Mouse (Mus musculus) left cerebral cortex, postnatal 14 days (tissue): ENCODE results near the gene Eif4e. TPM values are rescaled to one million over a fixed set of nuclear protein-coding genes. Genes with fewer than 3 reads are reported as not detected.
"Not testable (repeated sequence)": the region's sequence is repeated elsewhere in the genome, so short reads cannot be mapped to it uniquely, and the experiment has no call there.

Source experiments
- DNase-seq, 2 experiments: peaks; one replicate each; pipeline ENCODE4 v3.0.0; 2021 to 2022; ENCODE audit warnings: low spot score in 2 of 2, mixed read lengths in 1 of 2
- intact Hi-C: fragments of 180-260 bp; cut with DNase I; formaldehyde crosslinking; loops from one replicate; pipeline ENCODE4 v1.15.1; 2025
- microRNA-seq, 2 experiments: library from miRNA; unstranded; fragments of <30 nt; microRNA quantifications; one replicate each; pipeline ENCODE4 v1.2.0; 2022
- total RNA-seq, 2 experiments: library from RNA; stranded (reverse); gene quantifications; 2 replicates each; pipeline ENCODE4 v1.2.3; 2021

The Eif4e gene
- total RNA-seq, 2 experiments from 2014 or later: 154 to 172 TPM

DNA sequence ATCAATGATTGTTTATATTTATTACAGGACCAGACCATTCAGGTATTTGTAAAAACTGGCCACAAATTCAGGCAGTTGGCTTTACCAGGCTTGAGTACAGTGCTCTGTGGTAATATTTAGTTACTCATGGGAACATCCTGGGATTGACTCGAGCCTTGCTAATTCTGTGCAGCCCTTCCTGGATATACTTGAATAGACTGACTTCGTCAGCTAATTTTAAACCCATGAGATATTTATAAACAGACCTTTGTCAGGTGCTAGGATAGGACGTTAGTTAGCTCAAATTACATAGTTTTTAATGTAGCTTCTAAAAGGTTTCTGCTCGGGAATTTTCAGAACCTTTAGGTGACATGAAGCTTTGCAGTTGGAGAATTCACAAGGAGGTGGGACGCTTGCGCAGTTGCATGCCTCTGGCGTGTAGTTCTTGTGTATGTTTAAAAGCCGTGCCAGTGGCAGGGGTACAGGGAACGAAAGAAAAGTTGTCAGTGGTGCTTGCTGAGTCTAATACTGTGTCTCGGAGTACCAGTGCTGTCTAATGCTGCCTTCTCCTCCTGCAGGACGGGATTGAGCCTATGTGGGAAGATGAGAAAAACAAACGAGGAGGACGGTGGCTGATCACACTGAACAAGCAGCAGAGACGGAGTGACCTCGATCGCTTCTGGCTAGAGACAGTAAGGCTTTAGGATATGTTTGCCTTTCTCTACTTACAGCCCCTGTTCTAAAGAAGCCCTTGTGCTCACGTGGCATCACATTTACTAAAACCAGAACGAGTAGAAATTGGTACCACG is 24.6 kb downstream of the Eif4e start:
- DNase-seq: no peak
- intact Hi-C loops: no loop called here

DNA sequence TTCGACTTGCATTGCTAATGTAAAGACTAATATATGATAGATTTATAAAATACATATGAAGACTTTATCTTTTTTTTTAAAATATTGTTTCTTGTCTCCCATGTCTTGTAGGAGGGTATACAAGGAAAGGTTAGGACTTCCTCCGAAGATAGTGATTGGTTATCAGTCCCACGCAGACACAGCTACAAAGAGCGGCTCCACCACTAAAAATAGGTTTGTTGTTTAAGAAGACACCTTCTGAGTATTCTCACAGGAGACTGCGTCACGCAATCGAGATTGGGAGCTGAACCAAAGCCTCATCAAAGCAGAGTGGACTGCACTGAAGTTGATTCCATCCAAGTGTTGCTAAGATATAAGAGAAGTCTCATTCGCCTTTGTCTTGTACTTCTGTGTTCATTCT is 29.3 kb downstream of the Eif4e start:
- DNase-seq, intact Hi-C loops: not testable (repeated sequence)

DNA sequence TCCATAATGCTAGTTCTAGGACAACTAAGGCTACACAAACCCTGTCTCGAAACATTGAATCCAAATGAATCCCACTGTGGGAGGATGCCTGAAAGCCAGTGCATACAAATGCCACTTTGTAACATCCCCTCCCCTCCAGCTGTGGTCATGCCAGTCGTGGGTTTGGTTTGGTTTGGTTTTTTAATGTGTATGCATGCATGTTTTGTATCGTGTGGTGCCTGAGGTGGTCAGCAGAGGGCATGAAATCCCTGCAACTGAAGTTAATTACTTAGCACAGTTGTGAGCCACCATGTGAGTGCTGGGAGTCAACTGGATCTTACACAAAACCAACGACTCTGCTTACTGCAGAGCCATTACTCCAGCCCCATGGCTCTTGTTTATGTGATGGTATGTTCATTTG is 32.5 kb downstream of the Eif4e start:
- DNase-seq: peak in 1 of 2 experiments; percentile 52
- intact Hi-C loops: no loop called here

DNA sequence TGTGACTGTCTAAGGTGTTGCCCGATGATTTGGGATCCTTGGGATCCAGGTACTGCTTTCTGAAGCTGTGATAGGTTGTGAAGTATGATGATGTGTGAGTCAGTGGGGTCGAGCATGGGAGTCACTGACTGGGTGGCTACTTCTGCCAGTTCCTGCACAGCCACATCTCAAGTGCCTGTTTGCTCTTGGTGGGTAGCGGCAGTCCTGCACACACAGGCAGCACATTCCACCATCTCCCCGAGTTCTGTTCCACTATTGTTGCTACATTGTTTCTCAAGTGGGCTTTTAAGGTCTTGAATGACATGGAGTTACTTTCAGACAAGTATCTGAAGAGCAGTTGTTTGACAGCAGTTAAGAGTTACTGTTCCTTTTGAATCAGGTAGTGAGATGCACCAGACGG is 34.3 kb downstream of the Eif4e start:
- no peak for DNase-seq
- intact Hi-C loops: no loop called here

DNA sequence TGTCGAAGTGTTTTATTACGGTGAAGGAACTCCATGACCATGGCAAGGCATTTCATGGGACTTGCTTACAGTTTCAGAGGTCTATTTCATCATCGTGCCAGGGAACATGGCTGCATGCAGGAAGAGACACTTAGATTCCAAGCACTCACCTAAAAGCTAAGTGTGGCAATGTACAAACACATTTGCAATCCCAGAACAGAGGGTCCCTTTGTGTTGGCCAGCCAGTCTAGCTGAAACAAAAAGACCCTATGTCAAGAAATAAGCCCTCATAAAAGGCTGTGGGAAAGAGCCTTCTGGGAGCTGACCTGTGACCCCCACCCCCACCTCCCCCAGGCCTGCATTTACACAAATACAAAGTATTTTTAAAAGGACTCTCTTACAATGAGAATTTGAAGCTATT is 34.9 kb downstream of the Eif4e start:
- intact Hi-C loops: no loop called here
- DNase-seq: no peak

DNA sequence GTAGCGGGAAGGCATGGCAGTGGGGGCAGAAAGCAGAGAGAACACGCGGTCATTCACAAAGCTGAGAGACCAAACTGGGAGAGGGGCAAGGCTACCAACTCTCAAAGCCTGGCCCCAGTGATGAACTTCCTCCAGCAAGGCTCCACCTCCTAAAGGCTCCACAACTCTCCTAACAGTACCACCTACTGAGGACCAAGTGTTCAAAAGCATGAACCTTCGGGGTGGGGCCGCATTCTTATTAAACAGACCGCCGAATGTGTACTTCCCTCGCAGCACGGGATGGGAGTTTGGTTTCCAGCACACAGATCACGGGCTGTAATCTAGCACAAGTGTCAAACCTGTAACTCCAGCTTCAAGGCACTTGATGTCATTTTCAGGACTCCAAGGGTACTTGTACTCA is 52.9 kb downstream of the Eif4e start:
- no peak for DNase-seq
- intact Hi-C loops: no loop called here

DNA sequence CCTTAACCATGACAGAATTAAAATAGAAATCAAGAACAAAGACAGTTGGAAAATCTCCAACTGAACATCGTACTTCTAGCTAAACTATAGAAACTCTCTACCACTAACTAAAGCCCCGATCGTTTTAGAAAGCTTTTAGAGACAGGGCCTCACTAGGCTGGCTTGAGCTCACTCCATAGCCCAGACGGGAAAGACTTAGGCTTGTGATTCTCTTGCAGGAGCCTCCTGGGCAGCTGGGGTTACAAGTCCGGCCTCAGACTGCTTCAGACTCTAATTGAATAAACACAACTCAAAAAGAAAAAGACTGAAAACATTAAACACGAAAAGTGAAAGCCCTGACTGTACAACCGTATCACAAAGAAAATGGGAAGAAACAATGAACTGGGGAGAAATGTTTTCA is 60.2 kb downstream of the Eif4e start:
- DNase-seq: no peak
- intact Hi-C loops: no loop called here

DNA sequence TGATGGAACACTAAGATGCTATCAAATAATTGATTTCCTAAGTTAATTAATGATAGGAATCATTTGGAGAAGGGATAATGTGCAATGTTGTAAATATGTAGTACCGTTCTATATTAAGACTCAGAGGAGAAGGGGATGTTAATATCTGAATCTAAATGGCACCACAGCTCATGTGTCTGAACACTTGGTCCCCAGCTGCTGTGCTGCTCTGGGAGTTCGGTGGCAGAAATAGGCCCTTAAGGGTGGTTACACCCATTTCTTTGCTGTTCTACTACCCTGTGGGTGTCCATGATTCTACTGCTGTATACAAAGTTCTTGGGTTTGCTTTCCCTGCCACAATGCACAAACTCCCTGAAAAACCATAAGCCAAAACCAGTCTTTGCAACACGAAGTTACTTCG is 61.2 kb downstream of the Eif4e start:
- intact Hi-C loops: no loop called here
- no peak for DNase-seq

DNA sequence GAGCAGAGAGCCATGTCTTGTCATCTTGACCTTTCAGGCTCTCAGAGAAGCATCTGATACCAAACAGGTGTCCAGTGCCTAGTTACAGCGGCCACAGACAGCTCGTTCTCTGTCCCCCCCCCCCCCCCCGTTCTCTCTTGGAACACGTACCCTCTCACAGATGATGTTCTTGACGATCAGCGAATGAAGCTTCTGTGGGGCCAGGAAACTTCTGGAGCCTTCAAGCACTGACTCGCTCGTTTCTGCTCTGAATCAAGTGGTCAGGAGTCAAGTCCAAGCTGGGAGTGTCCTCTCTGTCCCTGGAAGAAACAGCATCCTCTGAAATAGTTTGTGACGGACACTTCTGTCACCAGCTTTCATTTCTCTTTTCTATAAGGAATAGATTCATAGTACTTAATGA is 62.0 kb downstream of the Eif4e start:
- no peak for DNase-seq

DNA sequence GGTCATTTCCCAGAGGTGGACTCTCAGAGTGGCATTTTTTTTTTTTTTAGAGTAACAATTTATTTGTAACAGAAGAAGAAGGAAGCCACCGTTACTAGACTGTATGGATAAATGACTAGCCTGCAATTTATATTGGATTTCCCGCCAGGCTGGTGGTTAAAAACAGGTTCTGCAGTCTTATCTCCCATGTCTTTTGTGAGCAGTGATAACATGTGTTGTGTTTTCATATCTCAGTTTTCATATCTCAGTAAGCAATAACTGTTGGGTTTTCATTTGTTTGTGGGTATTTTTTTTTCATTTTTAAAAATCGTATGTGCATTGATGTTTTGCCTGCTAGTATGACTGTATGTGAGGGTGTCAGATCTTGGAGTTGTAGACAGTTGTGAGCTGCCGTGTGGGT is 65.0 kb downstream of the Eif4e start:
- intact Hi-C loops: no loop called here
- no peak for DNase-seq

More for the DNA sequence above, 62.0 kb downstream of the Eif4e start:
- intact Hi-C loops: no loop called here

DNA sequence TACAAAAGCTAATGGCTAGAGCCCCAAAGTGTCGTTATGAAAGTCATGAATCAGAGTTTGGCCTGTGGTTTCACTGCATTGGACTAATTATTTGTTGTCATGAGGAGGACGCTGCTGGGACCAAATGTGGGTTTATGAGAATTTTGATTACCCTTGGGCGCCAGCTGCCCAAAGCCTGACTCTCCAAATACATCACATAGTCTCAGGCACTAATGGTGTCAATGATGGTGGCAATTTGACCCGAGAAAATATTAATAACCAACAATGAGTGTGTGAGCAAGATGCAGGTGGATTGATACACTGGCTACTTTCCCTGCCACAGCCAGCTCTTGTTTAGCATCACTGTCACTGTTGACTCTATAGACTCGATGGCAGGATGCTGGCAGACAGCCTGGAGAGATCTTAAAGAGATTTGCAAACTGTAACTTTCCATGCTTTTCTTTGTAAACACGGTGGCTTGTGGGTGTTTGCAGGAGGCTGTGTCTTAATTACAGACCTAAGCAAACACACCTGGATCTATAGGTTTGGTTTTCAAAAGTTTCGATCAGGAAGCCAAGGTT is 65.9 kb downstream of the Eif4e start:
- no peak for DNase-seq
- intact Hi-C loops: no loop called here

DNA sequence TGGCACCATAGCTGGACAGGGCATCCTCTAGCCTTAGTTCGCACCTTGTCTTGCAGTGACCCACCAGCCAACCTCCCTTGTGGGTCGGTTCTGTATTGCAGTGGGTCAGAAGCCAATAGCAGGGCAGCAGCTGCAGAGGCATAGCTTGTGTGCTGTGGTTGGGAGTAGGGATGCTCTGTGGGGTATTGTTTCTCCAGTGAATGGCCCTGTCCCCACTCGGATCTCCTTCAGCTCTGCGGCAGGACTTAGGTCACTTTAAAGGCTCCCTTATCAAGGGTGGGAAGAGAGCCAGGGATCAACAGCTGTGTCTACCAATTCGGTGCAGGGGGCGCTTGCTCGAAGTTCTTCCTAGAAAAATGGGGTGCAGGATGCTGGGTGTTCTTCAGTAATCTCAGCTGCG is 67.2 kb downstream of the Eif4e start:
- intact Hi-C loops: no loop called here
- DNase-seq: no peak

DNA sequence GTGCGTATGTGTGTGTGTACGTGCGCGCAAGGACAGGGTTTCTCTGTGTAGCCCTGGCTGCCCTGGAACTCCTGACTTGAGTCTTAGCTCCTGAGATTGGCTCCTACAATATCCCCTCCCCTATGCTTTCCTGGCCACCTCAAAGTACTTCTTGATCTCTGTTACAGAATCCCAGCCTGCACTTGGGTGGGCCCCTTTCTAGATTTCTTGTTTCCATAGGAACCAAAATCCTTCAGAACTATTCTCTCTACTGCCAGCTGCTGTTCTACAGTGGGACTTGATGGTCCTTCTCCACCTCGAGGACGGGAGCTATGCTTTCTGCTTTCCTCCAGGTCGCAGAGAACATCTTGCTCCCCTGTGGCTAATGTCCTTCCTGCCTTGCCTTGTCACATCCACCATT is 67.9 kb downstream of the Eif4e start:
- intact Hi-C loops: no loop called here
- no peak for DNase-seq

DNA sequence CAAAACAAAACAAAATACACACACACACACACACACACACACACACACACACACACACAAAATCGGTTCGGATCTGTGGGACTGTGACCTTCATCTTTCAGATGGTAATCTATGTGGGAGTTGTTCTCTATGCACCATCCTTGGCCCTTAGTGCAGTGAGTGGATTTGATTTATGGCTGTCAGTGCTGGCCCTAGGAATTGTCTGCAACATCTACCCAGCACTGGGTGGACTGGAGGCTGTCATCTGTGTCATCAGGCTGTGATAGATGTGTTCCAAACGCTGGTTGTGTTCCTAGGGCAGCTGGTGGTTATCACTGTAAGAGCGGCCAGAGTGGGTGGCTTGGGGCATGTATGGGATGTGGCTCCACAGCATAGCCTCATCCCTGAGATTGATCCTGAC is 75.1 kb downstream of the Eif4e start:
- DNase-seq: no peak
- intact Hi-C loops: no loop called here

DNA sequence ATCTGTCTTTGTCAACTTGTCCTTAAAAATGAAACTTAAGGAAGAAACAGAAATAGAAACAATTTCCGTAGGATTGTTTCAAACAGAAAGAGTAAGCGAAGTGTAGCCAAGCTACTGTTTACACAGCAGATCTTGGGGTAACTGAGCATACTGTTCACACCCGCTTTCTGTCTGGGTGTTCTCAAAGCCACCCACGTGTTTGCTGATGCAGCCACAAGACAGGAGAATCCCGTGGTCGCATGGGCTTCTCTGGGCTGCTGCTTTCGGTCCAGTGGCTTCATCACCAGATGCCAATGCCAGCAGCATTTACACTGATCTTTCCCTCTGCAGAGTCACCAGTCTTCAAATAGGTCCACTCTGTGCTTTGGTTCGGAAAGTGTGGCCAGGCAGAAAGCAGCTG is 79.2 kb downstream of the Eif4e start:
- DNase-seq: no peak
- intact Hi-C loops: no loop called here

DNA sequence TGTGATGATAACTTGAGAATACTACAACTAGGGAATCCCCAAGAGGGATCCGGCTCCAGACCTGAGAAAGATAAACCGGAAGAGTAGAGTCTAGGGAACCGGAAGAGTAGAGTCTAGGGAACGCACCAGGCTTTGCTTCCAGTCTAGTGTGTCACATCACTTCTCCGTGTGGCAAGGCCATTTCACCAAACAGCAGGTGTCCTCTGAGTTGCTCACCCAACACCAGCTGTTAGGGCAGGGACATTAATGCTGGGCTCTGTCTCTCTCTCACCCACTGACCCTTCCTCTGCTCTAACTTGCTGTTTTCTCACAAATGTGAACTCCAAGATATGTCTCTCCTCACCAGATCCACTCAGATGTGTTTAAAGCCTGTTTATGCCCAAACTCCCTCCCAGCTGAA is 82.7 kb downstream of the Eif4e start:
- DNase-seq: no peak
- intact Hi-C loops: no loop called here

Small RNA genes within 50 kb of the gene (microRNA-seq; reads per million reads assigned to microRNA genes)
- gene Mir1956: 0 reads per million in 2 experiments

Other genes with a start within 250 kb of the Eif4e start
- gene Adh6a, start 212.9 kb upstream of the Eif4e start, total RNA-seq: not detected
- gene Adh6b, start 184.4 kb upstream of the Eif4e start, total RNA-seq: under 1 TPM in 1 of 2 experiments, not detected in 1; 0.25 TPM
- not detected for gene Adh4, start 110.7 kb upstream of the Eif4e start, total RNA-seq
- 10 to 100 TPM; 72.7 to 73.4 TPM for gene Adh5, start 83.1 kb upstream of the Eif4e start, total RNA-seq
- 10 to 100 TPM; 40.7 to 41.9 TPM for gene Metap1, start 36.7 kb upstream of the Eif4e start, total RNA-seq
- gene Tspan5, start 216.0 kb downstream of the Eif4e start, total RNA-seq: 100 to 1,000 TPM; 215 to 238 TPM